Mouse (Mus musculus) neural tube, embryonic 14.5 days (tissue): ENCODE measurements around the gene Mfsd8. TPM values are rescaled to one million over a fixed set of nuclear protein-coding genes. Genes with fewer than 3 reads are reported as not detected.

ENCODE experiments used
- polyA plus RNA-seq: library from polyadenylated mRNA; unstranded; fragments of >200 nt; fragmentation: Nextera tagmentation; extraction: Ambion mirVana; gene quantifications from 2 replicates; pipeline ENCODE4 v1.2.1, GENCODE M21; 2014

Mfsd8 gene
- polyA plus RNA-seq, 1 experiment from 2014 or later: 14.9 TPM

Other genes starting within 250 kb of the Mfsd8 start
- gene Slc25a31, start 138.0 kb downstream of the Mfsd8 start, polyA plus RNA-seq: 0.09 and 0.44 TPM in 2 replicates
- gene Hspa4l, start 102.4 kb downstream of the Mfsd8 start, polyA plus RNA-seq: 51.9 and 56.9 TPM in 2 replicates
- gene Plk4, start 46.9 kb downstream of the Mfsd8 start, polyA plus RNA-seq: 11.0 and 11.8 TPM in 2 replicates
- 14.0 and 22.0 TPM in 2 replicates for gene Abhd18, start 84 bp upstream of the Mfsd8 start, polyA plus RNA-seq
- gene 1700034I23Rik, start 55.7 kb upstream of the Mfsd8 start, polyA plus RNA-seq: 0.48 and 0.58 TPM in 2 replicates
- 6.2 and 7.4 TPM in 2 replicates for gene Larp1b, start 102.9 kb upstream of the Mfsd8 start, polyA plus RNA-seq
- 21.1 and 24.0 TPM in 2 replicates for gene Pgrmc2, start 236.2 kb upstream of the Mfsd8 start, polyA plus RNA-seq